Mouse (Mus musculus) midbrain, postnatal 0 days (tissue): Measurements from ENCODE around the gene Qtrt1. TPM values are rescaled to one million over a fixed set of nuclear protein-coding genes. Genes with fewer than 3 reads are reported as not detected.

ENCODE experiments used
- ATAC-seq: fragments of 200-750 bp; cut with Nextera tagmentation; 2 replicates; pipeline ENCODE4 v1.8.0; 2017; ENCODE audit warnings: moderate number of reproducible peaks, mild to moderate bottlenecking, moderate TSS enrichment, moderate library complexity; ENCODE audit not compliant: low FRiP score
- DNase-seq: peaks from one replicate; pipeline ENCODE4 v3.0.0-alpha.2; 2015; ENCODE audit warnings: low spot score
- H3K27ac ChIP-seq: fragments of 300-500 bp; sonication (generic); 2 replicates; pipeline ENCODE4 v1.5.1; 2014; ENCODE audit warnings: low read depth, mild to moderate bottlenecking, low read length, mixed read lengths
- H3K27me3 ChIP-seq: fragments of 300-500 bp; sonication (generic); 2 replicates; pipeline ENCODE4 v1.6.1; 2014; ENCODE audit warnings: low read length, control low read depth, mixed read lengths; ENCODE audit not compliant: insufficient read depth
- H3K36me3 ChIP-seq: fragments of 300-500 bp; sonication (generic); 2 replicates; pipeline ENCODE4 v1.6.1; 2014; ENCODE audit warnings: low read length, control low read depth, mixed read lengths; ENCODE audit not compliant: insufficient read depth
- H3K4me1 ChIP-seq: fragments of 300-500 bp; sonication (generic); 2 replicates; pipeline ENCODE4 v1.6.1; 2014; ENCODE audit warnings: mild to moderate bottlenecking, control low read depth, antibody characterized with exemption, low read length, mixed read lengths; ENCODE audit not compliant: insufficient read depth
- H3K4me2 ChIP-seq: fragments of 300-500 bp; sonication (generic); 2 replicates; pipeline ENCODE4 v1.6.1; 2014; ENCODE audit warnings: low read depth, mild to moderate bottlenecking, low read length, mixed read lengths; ENCODE audit not compliant: poor library complexity, severe bottlenecking
- H3K4me3 ChIP-seq: fragments of 300-500 bp; sonication (generic); 2 replicates; pipeline ENCODE4 v1.5.1; 2014; ENCODE audit warnings: low read depth, mild to moderate bottlenecking, low read length, moderate library complexity
- H3K9ac ChIP-seq: fragments of 300-500 bp; sonication (generic); replicated peaks from 2 replicates; pipeline ENCODE4 v1.6.1; 2014; ENCODE audit warnings: mild to moderate bottlenecking, low read length, moderate library complexity, mixed read lengths; ENCODE audit not compliant: poor library complexity, severe bottlenecking
- H3K9me3 ChIP-seq: fragments of 300-500 bp; sonication (generic); 2 replicates; pipeline ENCODE4 v1.6.1; 2016; ENCODE audit warnings: low read length, control low read depth
- CTCF ChIP-seq: IDR thresholded peaks from 2 replicates; pipeline ENCODE4 v1.5.1; 2016; ENCODE audit warnings: antibody characterized with exemption, mild to moderate bottlenecking
- WGBS: fragments of 180-500 bp; shearing (Covaris S2); extraction: QIAGEN DNeasy Blood & Tissue Kit; methylation state at CpG from one replicate; pipeline ENCODE4 v1.1.7; 2014; 5-methylcytosine and 5-hydroxymethylcytosine counted together
- polyA plus RNA-seq: library from polyadenylated mRNA; unstranded; fragments of >200 nt; fragmentation: Nextera tagmentation; extraction: Ambion mirVana; gene quantifications from 2 replicates; pipeline ENCODE4 v1.2.1, GENCODE M21; 2015
- total RNA-seq: library from RNA; depleted of rRNA; stranded (reverse); fragments of >200 nt; gene quantifications from 2 replicates; pipeline ENCODE4 v1.2.3, GENCODE M21; 2014

Gene Qtrt1
- total and polyA plus RNA-seq, 2 experiments from 2014 or later = 41.0 to 42.0 TPM

DNA sequence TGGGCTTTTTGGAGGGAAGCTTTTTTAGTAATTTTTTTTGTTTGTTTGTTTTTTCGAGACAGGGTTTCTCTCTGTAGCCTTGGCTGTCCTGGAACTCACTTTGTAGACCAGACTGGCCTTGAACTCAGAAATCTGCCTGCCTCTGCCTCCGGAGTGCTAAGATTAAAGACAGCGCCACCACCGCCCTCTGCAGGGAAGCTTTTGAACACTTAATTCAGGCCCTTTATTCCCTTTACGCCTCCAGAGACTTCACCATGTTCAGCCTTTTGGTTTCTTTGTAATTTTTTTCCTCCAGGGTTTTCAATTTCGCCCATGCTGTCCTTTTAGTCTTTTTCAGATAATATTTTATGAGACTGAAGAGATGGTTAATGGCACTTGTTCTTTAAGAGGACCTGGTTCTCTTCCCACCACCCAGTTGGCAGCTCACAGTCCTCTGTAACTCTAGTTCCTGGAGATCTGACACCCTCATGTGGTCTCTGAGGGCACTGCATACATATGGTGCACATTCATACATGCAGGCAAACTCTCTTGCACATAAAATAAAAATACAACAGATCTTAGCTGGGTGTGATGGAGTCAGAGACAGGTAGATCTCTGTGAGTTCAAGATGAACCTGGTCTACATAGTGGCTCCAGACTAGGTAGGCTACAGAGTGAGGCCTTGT lies 33.6 kb downstream of the Qtrt1 start:
- H3K27ac ChIP-seq = no peak overlapping the region
- DNase-seq (no peak), ATAC-seq (no peak)
- no peak overlapping the region for H3K4me3 ChIP-seq
- H3K4me2 ChIP-seq = no peak overlapping the region
- H3K27me3 ChIP-seq = no peaks in the 10 kb centered on the region
- no peaks in the 10 kb centered on the region for H3K4me1 ChIP-seq
- peak; percentile 7; the same call in 1 of the 2 replicates for TF ChIP-seq CTCF
- no peak overlapping the region for H3K9ac ChIP-seq
- H3K36me3 ChIP-seq = peaks cover 2% of the 10 kb centered on the region; the same call in 1 of the 2 replicates
- 94% methylated on average over 6 of the region's 6 CpGs for WGBS
- H3K9me3 ChIP-seq = no peaks in the 10 kb centered on the region

DNA sequence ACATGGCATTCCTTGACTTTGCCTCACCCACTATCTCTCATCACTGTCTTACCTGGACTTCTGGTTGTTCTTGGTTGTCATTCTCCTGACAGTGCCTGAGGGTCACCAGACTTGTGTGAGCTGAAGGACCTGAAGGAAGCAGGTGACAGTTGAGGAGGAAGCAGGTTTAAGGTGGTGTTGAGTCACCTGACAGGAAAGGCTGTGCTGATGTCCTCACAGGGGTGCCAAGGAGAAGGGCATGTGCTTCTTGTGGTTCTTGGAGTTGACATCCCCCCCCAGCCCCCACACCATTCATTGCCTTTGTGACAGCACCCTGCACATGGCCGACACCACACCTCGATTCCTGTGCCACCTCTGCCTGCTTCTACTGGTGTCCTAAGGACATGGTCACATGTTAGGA lies 36.1 kb downstream of the Qtrt1 start:
- Histone ChIP-seq H3K4me3 (no peak overlapping the region), H3K27me3 (no peaks in the 10 kb centered on the region), H3K9me3 (no peaks in the 10 kb centered on the region), H3K27ac (no peak overlapping the region), H3K4me2 (no peak overlapping the region), H3K9ac (no peak overlapping the region), H3K4me1 (no peaks in the 10 kb centered on the region), H3K36me3 (peaks cover 2% of the 10 kb centered on the region; the same call in 1 of the 2 replicates)
- ATAC-seq (no peak), DNase-seq (no peak)
- WGBS = 100% methylated on average over 2 of the region's 2 CpGs
- no peak for TF ChIP-seq CTCF

DNA sequence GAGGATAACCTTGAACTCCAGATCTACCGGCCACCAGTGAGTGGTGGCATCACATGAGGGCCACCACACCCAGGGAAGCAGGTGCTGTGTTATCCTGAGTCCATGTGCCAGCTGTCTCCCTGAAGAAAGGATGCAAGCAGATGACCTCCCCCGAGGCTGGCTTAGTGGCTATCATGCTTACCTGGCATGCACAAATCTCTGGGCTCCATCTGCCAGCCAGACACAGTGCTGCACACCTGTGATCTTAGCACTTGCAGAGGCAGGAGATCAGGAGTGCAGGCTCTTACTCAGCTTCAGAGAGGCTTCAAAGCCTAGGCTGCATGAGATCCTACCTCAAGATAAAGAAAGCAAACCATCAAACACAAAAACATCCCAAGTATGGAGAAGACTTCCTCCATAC lies 38.1 kb downstream of the Qtrt1 start:
- DNase-seq (no peak), ATAC-seq (no peak)
- no peaks in the 10 kb centered on the region for H3K27me3 ChIP-seq
- no peaks in the 10 kb centered on the region for H3K9me3 ChIP-seq
- no peak overlapping the region for H3K4me2 ChIP-seq
- no peak overlapping the region for H3K4me3 ChIP-seq
- H3K4me1 ChIP-seq = no peaks in the 10 kb centered on the region
- TF ChIP-seq CTCF = no peak
- WGBS = 85% methylated on average over 2 of the region's 2 CpGs
- H3K27ac ChIP-seq = no peak overlapping the region
- peaks cover 2% of the 10 kb centered on the region; the same call in 1 of the 2 replicates for H3K36me3 ChIP-seq
- no peak overlapping the region for H3K9ac ChIP-seq

DNA sequence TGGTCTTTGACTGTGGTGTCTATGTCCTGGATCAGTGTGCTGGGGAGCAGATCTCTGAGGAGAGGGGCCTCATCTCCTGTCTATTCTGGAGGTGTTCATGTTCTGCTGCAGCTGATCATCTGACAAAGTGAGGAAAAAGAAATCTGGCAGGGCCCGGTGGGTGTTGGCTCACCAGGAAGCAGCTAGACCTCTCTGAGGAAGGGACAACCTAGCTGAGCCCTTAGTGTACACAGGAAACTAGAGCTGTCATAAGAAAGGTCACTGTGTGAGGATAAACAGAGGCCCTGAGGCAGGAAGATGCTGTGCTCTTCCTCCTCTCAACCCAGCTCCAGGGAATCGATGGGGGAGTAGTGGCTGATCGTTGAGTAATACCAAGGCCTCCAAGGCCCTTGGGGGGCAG lies 38.6 kb downstream of the Qtrt1 start:
- H3K9me3 ChIP-seq = no peaks in the 10 kb centered on the region
- ATAC-seq (no peak), DNase-seq (no peak)
- H3K27ac ChIP-seq = no peak overlapping the region
- H3K9ac ChIP-seq = no peak overlapping the region
- TF ChIP-seq CTCF = no peak
- 75% methylated on average over 3 of the region's 3 CpGs for WGBS
- peaks cover 2% of the 10 kb centered on the region; the same call in 1 of the 2 replicates for H3K36me3 ChIP-seq
- no peak overlapping the region for H3K4me2 ChIP-seq
- no peak overlapping the region for H3K4me3 ChIP-seq
- H3K4me1 ChIP-seq = no peaks in the 10 kb centered on the region
- no peaks in the 10 kb centered on the region for H3K27me3 ChIP-seq

DNA sequence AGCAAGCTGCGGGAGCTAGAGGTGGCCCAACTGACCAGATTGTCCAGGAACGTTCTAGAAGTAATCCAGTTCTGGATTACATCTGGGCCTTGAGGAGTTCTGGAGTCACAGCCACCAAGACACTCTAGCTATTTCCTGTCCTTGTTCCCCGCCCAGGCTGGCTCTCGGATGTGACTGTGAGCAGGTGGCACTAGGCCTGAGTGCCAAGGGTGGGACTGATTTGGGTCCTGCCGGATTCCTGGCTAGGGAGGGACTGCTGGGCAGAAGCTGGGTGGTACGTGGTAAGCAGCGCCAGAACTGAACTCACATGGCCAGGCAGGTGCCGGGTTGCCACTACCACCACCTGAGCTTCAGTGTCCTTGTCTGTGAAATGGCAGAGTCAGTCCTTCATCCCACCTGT lies 39.8 kb downstream of the Qtrt1 start:
- no peak for TF ChIP-seq CTCF
- no peaks in the 10 kb centered on the region for H3K27me3 ChIP-seq
- H3K9ac ChIP-seq = no peak overlapping the region
- no peak for DNase-seq
- no peaks in the 10 kb centered on the region for H3K4me1 ChIP-seq
- peaks cover 2% of the 10 kb centered on the region; the same call in 1 of the 2 replicates for H3K36me3 ChIP-seq
- ATAC-seq = no peak
- no peak overlapping the region for H3K4me2 ChIP-seq
- no peak overlapping the region for H3K4me3 ChIP-seq
- WGBS = 89% methylated on average over 8 of the region's 8 CpGs
- no peaks in the 10 kb centered on the region for H3K9me3 ChIP-seq
- no peak overlapping the region for H3K27ac ChIP-seq

DNA sequence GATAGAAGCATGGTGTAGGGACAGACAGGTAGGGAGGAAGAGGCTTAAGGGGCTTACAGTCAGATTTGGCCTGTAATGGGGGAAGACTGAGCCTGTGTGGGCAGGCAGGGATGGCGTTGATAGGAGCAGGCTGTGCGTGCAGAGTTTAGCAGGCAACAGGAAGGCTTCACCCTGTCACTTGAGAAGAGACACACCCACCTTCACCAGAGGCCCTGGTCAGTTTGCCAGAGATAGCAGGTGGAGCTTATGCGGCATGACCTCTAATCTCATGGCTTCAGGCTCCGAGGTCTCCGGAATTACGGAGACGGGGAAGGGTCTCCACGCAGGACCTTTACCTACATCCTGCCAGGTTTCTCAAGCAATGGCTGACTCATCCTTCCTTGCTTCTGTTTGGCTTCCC lies 40.2 kb downstream of the Qtrt1 start:
- 82% methylated on average over 8 of the region's 8 CpGs for WGBS

More for the DNA sequence above, 40.2 kb downstream of the Qtrt1 start:
- no peak for ATAC-seq
- H3K27ac ChIP-seq = no peak overlapping the region
- H3K36me3 ChIP-seq = peaks cover 2% of the 10 kb centered on the region; the same call in 1 of the 2 replicates
- no peak for TF ChIP-seq CTCF
- no peak for DNase-seq
- H3K9me3 ChIP-seq = no peaks in the 10 kb centered on the region
- no peaks in the 10 kb centered on the region for H3K27me3 ChIP-seq
- H3K9ac ChIP-seq = no peak overlapping the region
- no peaks in the 10 kb centered on the region for H3K4me1 ChIP-seq
- H3K4me2 ChIP-seq = no peak overlapping the region
- H3K4me3 ChIP-seq = no peak overlapping the region
